8 mouse cellular contexts compared by ENCODE assay signal in genomic region chr7:4690387-4690786, GRCm38 (mm10). TPM values are rescaled to one million over a fixed set of nuclear protein-coding genes. Genes with fewer than 3 reads are reported as not detected.
DNase-seq lines count a peak whose midpoint lies in the region; ATAC-seq and TF ChIP-seq lines count a peak whose summit lies in the region.

Gene Brsk1 (plus strand): TSS chr7:4690604.

- peak within 1 kb of the TSS; percentile 42 for H3K27ac ChIP-seq in cerebellum, adult 2 months (ENCODE audit: insufficient read depth, low read length)
- peak within 1 kb of the TSS; percentile 96 for H3K27ac ChIP-seq in hindbrain, embryonic 13.5 days

- peak within 1 kb of the TSS; percentile 70 for H3K4me3 ChIP-seq in cerebellum, adult 2 months (replicated peaks; ENCODE audit: insufficient read depth, low read depth, low read length)
- peak within 1 kb of the TSS; percentile 91 for H3K4me3 ChIP-seq in hindbrain, embryonic 13.5 days

- 1% methylated on average over 9 of the region's 18 CpGs for WGBS in cerebellum, adult 2 months
- 0% methylated on average over 10 of the region's 18 CpGs for WGBS in hindbrain, embryonic 13.5 days

- ATAC-seq in frontal cortex, adult (ENCODE audit: low TSS enrichment) = peak; percentile 64
- peak; percentile 88 for ATAC-seq in hindbrain, embryonic 13.5 days (ENCODE audit: low FRiP score)

- no peak for TF ChIP-seq CTCF in cerebellum, adult 2 months (IDR thresholded peaks at IDR 0.05; ENCODE audit: borderline replicate concordance, insufficient read depth, low read depth, low read length)

- no peaks in the 10 kb centered on the region for H3K27me3 ChIP-seq in cerebellum, adult 2 months (ENCODE audit: control insufficient read depth, insufficient read depth, low read length)
- H3K27me3 ChIP-seq in hindbrain, embryonic 13.5 days = no peaks in the 10 kb centered on the region

- peak; percentile 91 for DNase-seq in NIH3T3 (ENCODE audit: low read depth)
- peak; percentile 87 to 89 for DNase-seq in cerebellum, adult 2 months
- peak; percentile 42 to 84 for DNase-seq in left cerebral cortex, adult 9 months (ENCODE audit: low spot score in 2 of 2)
- DNase-seq in lung, postnatal 4 days = peak; percentile 75 to 82
- peak; percentile 86 for DNase-seq in right cerebral cortex, postnatal 25 days
- DNase-seq in spleen, adult 12 weeks (ENCODE audit: low spot score) = no peak

- no peaks in the 10 kb centered on the region for H3K4me1 ChIP-seq in cerebellum, adult 2 months (ENCODE audit: control insufficient read depth, insufficient read depth, low read length)
- peaks cover 28% of the 10 kb centered on the region for H3K4me1 ChIP-seq in hindbrain, embryonic 13.5 days (replicated peaks)

- H3K9ac ChIP-seq in hindbrain, embryonic 13.5 days = peak within 1 kb of the TSS; percentile 100

- peaks cover 27% of the 10 kb centered on the region for H3K36me3 ChIP-seq in hindbrain, embryonic 13.5 days

- peak within 1 kb of the TSS; percentile 85 for H3K4me2 ChIP-seq in hindbrain, embryonic 13.5 days

- peak; percentile 46; the same call in 1 of the 2 replicates for TF ChIP-seq POLR2A in cerebellum, adult 2 months (IDR thresholded peaks at IDR 0.05; ENCODE audit: borderline replicate concordance, insufficient read depth, low read length)

- no peaks in the 10 kb centered on the region for H3K9me3 ChIP-seq in hindbrain, embryonic 13.5 days

RNA-seq across cellular contexts. Expression of gene Brsk1, which starts in this region (rescaled TPM):
- 177 and 182 TPM in 2 replicates for polyA plus RNA-seq in cerebellum, adult 2 months (2012; rRNA removed)
- 7.2 and 7.5 TPM in 2 replicates for polyA plus RNA-seq in hindbrain, embryonic 13.5 days (2015; fragmentation: Nextera tagmentation; extraction: Ambion mirVana)

Comparison
In these comparisons a context has a peak if more than half of its experiments do, and no peak if none do; other contexts are left out.
1. RNA of gene Brsk1 (polyA plus RNA-seq): 177 to 182 TPM in cerebellum, adult 2 months; 7.2 to 7.5 TPM in hindbrain, embryonic 13.5 days; every median in the first group is over 10 times any median in the second.